Mouse (Mus musculus): ENCODE measurements around the gene Rbm20.
"Not testable (repeated sequence)": the region's sequence is repeated elsewhere in the genome, so short reads cannot be mapped to it uniquely, and the experiment has no call there.

The Rbm20 gene

GRCm38 (mm10) chr19:53676718-53677634 is at the start of gene Rbm20:
TSS of gene Rbm20 (plus strand) at chr19:53677306.
- DNase-seq (ENCODE audit: low read depth, low spot score) = no peak

GRCm38 (mm10) chr19:53638041-53638440 is 39.1 kb upstream of the Rbm20 start:
- no peak for DNase-seq (ENCODE audit: low read depth, low spot score)

- DNase-seq (ENCODE audit: low read depth, low spot score) = no peak
Measured at GRCm38 (mm10) chr19:53638727-53639126, 38.4 kb upstream of the Rbm20 start.

GRCm38 (mm10) chr19:53644020-53644595 is 33.0 kb upstream of the Rbm20 start:
- no peak for DNase-seq (ENCODE audit: low read depth, low spot score)

DNA sequence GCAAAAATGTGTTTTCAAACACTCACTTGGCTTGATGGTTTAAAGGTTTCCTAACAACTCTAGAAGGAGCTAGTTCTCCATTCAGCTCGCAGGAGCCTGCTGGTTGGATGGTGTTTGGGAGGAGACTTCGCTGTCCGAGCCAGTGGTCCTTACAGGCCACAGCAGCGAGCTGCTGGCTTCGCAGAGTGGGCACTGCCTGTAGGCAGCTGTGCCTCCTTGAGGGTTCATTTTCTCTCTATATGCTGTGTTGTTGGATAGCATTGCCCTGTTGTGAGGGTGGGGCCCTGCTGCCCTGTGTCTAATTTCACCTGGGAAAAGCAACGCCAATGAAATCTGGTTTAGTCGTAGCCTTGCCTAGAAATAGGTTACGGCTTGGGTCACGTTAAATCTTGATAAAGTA is 29.8 kb upstream of the Rbm20 start:
- DNase-seq (ENCODE audit: low read depth, low spot score) = no peak

DNA sequence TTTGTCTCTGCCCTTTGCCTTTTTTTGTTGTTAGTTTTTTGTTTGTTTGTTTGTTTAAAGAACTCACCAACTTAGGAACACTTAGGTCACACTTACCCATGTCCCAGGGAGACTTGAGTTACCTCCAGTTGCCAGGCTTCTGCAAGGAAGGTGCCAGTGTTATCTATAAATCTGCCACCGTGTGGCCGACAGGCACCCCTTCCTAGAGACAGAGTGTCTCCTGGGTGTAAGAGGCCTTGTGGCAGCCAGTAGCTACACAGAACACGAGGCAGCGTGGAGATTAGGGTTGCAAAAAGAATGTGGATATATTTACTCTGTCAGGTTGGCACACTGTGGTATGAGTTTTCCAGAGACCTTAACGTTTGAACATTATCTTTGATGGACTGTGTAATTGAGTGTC is 29.1 kb upstream of the Rbm20 start:
- DNase-seq (ENCODE audit: low read depth, low spot score) = no peak

- DNase-seq (ENCODE audit: low read depth, low spot score) = peak; percentile 74
Measured at GRCm38 (mm10) chr19:53648802-53649236, 28.3 kb upstream of the Rbm20 start.

GRCm38 (mm10) chr19:53649361-53649760 is 27.7 kb upstream of the Rbm20 start:
- DNase-seq (ENCODE audit: low read depth, low spot score) = no peak

DNA sequence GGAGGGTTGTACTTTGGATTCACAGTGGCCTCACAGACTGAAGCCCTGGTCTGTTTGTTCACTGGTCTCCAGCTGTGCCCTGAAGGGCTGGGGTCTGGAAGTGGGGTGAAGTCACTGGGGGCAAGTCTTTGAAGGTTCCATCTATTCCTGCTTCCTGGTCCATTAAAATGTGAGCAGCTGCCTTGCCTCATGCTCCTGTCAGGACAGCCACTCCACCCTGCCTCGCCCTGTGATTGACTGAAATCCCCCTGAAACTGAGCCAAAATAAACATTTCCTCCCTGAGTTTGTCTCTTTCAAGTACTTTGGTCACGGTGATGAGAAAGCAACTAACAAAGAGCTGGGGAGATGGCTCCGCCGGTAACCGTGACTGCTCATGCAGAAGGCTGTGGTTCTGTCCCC is 27.3 kb upstream of the Rbm20 start:
- DNase-seq (ENCODE audit: low read depth, low spot score) = no peak

DNA sequence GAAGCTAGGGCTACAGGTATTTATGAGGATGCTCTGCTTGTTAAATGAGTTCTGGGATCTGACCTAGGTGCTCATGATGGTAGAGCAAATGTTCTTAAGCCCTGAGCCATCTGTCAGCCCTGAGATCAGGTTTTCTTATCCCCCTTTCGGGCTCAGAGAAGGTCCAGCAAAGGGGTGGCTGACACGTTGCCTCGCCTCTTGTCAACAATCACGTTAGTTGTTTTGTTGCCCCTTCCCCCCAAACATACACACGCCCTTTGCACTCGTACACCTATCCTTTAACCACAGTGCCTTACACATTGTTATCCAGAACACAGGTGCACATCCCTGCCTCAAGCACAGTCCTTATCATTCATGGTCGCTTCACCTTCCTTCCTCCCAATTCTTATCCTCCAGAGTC is 26.2 kb upstream of the Rbm20 start:
- no peak for DNase-seq (ENCODE audit: low read depth, low spot score)

DNA sequence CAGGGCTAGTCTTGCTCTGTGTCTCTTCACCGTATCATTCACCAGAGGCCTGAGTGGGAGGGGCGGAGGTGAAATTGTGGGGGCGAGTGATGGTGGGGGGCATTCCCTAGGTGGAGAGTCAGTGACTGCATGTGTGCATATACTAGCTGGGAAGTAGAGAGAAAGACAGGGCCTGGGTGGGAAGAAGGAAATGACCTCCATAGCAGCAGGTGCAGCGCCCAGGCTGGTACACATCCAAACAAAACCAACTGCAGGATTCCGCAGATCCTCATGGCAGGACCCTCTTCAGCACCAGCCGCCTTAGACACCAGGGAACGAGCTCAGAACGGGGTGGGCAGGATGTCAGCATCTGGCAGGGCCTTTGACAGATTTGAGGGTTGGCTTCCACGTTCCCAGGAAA is 24.8 kb upstream of the Rbm20 start:
- DNase-seq (ENCODE audit: low read depth, low spot score) = no peak

GRCm38 (mm10) chr19:53653624-53654467 is 23.3 kb upstream of the Rbm20 start:
- no peak for DNase-seq (ENCODE audit: low read depth, low spot score)

- not testable (repeated sequence) for DNase-seq (ENCODE audit: low read depth, low spot score)
Measured at GRCm38 (mm10) chr19:53656443-53656842, 20.7 kb upstream of the Rbm20 start.

- no peak for DNase-seq (ENCODE audit: low read depth, low spot score)
Measured at GRCm38 (mm10) chr19:53657437-53657836, 19.7 kb upstream of the Rbm20 start.

- DNase-seq (ENCODE audit: low read depth, low spot score) = no peak
Measured at GRCm38 (mm10) chr19:53660722-53661420, 16.2 kb upstream of the Rbm20 start.

DNA sequence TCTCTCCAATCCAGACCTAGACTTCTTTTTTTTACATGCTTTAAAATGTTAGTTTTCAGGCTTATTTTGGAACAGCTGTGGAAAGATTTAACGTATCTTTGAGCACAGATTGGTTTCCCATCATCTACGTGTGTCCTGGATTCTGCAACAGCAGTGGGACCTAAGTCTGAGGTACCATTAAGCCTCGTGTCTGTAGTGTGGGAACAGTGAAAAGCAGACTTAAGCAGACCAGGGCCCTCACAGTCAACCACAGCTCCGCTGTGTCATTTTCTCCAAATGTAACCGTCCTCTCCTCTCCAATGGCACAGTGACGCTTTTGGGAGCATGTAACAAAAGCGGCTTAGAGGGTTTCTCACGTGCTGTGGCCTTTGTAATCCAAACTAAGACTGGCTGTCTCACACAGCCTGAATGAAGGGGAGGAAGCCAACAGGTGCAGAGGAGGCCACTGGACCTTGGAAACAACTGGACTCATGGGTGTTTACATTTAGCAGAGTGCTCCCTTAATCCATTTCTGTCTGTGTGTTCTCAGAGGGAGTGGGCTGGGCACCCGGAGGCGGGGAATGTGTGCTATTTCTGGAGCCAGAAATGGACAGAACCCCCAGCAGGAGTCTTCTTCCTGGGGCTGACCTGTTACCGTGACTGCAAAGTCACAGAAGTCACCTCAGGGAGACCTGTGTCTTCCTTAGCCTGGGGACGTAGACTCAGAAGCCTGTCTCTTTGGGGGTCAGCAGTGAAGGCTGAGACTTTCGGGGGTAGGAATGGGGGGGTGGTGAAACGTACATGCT is 15.0 kb upstream of the Rbm20 start:
- no peak for DNase-seq (ENCODE audit: low read depth, low spot score)

- no peak for DNase-seq (ENCODE audit: low read depth, low spot score)
Measured at GRCm38 (mm10) chr19:53664831-53665230, 12.3 kb upstream of the Rbm20 start.

GRCm38 (mm10) chr19:53665391-53665790 is 11.7 kb upstream of the Rbm20 start:
- DNase-seq (ENCODE audit: low read depth, low spot score) = no peak

- DNase-seq (ENCODE audit: low read depth, low spot score) = no peak
Measured at GRCm38 (mm10) chr19:53666708-53667107, 10.4 kb upstream of the Rbm20 start.

GRCm38 (mm10) chr19:53668821-53669220 is 8.3 kb upstream of the Rbm20 start:
- no peak for DNase-seq (ENCODE audit: low read depth, low spot score)
